Mouse (Mus musculus) c-Kit-positive CD71-negative TER-119-negative erythroid progenitor cells, embryonic 14.5 days (primary cell): Measurements from ENCODE around the gene Tnfsf13.
A peak's percentile ranks its signal among the peaks of the same experiment; 100 is the strongest.
"Not testable (repeated sequence)": the region's sequence is repeated elsewhere in the genome, so short reads cannot be mapped to it uniquely, and the experiment has no call there.

Experiments
- DNase-seq: peaks from one replicate; pipeline ENCODE4 v3.0.0-alpha.2; 2013; ENCODE audit warnings: low read depth

The Tnfsf13 gene

DNA sequence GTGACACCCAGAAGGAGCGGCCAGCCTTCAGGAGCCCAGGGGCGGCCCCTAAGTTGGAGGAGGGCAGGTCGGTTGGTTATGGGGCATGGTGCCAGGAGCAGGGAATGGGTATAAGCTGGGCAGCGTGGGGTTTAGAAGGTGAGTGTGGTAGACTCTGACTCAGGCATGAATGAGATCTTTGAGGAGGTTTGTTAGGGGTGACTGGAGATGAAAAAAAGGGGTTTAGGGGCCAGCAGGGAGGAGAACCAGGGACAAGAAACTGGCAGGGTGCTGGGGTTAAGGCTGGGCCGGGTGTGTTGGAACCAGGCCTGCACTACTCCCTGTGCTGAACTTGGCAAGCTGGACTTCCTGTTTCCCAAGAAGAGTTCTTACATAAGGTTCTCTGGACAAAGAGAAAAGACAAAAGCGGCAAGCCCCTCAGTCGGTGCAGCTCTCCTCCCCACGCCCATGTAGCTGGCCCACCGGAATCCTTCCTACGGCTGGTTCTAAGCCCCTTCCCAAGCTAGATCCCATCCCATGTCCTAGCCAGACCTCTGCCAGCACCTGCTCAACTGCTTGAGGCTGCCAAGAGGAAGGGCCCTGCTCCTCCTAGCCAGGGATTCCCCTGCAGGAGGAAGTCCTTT is at the start of gene Tnfsf13:
TSS of gene Tnfsf13 (minus strand) at position 259 of the 623 bp plus-strand sequence.
- no peak for DNase-seq

DNA sequence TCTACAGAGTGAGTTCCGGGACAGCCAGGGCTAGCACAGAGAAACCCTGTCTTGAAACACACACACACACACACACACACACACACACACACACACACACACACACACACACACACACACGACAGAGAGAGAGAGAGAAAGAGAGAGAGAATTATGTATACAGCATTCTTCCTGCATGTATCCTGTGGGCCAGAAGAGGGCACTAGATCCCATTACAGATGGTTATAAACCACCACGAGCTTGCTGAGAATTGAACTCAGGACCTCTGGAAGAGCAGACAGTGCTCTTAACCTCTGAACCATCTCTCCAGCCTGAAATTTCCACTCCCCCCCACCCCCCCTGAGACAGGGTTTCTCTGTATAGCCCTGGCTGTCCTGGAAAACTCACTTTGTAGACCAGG is 45.8 kb upstream of the Tnfsf13 start:
- DNase-seq, result not testable (repeated sequence)

DNA sequence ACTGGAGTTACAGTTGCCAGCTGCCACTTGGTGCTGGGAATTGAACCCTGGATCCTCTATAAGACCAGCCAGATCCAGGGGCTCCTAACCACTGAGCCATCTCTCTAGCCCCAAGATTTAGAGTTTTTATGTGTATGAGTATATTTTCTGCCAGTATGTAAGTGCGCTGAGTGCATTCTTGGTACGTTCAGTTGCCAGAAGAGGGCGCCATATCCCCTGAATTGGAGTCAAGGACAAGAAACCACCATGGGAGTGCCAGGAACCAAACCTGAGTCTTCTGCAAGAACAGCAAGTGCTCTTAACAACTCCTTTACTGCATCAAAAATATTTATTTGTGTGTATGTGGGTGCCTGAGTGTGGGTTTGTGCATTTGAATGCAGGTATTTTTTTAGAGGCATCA is 43.5 kb upstream of the Tnfsf13 start:
- DNase-seq, result peak; percentile 74

DNA sequence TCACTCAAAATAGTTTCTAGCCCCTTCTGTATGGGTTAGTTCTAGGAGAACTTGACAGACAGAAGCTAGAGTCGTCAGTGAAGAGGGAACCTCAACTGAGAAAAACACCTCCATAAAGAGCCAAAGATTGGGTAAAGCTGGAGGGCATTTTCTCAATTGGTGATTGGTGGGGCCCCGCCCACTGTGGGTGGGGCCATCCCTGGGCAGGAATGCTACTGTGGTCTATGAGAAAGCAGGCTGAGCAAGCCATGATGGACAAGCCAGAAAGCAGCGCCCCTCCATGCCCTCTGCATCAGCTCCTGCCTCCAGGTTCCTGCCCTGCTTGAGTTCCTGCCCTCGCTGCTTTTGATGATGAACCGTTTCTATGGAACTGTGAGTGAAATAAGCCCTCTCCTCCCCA is 40.4 kb upstream of the Tnfsf13 start:
- DNase-seq, result no peak

DNA sequence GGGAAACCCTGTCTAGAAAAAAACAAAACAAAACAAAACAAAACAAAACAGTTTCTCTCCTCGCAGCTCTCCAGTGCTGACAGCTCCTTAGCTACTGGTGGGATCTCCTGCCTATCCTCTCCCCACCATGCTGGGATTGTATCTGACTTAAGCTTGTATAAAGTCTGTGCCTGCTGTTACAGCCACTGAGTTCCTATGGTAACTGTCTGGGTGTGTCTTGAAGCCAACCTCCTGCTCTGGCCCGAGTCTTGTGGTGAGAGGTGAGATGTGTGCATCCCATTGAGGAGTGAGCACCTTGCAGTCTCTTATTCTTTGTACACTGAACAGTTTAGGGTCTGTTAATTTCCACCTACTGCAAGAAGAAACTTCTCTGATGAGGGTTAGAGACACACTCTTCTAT is 37.5 kb upstream of the Tnfsf13 start:
- DNase-seq, result no peak

DNA sequence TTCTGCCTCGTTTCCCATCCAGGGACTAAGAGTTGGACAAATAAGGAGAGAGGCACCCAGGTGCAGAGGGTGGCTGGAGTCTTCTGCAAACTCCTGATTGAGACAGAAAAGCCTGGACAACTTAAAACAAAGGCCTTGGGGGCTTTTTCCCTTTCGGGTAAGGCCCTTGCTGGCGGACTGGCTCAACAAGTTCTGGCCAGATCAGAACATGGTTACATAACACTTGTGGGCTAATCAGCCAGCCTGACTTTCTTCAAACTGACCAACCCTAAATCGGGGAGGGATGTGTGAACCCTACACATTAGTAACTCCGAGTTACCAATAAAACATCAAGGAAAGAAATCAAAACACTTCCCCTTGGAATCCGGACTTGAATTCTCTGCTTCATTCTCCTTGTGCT is 35.3 kb upstream of the Tnfsf13 start:
- no peak for DNase-seq

DNA sequence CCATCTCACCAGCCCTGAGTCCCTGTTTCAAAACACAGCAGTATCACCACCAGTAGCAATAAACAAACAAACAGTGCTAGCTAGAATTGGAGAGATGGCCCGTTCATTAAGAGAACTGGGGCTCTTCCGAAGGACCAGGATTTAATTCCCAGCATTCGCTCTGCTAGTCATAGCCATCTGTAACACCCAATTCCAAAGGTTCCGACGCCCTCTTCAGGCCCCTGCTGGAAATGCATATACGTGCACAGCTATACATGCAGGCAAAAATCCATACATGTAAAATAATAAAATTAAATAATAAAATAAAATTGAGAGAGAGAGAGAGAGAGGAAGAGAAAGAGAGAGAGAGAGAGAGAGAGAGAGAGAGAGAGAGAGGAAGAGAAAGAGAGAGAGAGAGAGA is 33.8 kb upstream of the Tnfsf13 start:
- DNase-seq, result no peak

DNA sequence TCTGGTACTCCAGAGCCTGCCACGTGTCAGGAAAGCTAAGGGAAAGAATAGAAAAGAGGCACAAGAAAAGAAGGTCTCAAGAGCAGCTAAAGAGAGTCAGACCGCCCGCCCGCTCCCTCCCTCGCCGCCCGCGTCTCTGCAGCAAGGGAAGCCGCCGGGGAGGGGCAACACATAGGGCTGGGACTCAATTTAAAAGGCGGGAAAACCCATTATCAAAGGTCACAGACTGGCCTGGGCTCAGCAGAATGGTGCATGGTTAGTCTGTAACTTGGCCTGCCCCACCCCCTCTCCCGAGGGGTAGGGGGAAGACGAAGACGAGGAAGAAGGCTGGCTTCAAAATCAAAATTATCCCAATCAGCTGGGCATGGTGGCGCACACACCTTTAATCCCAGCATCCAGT is 33.1 kb upstream of the Tnfsf13 start:
- DNase-seq, result no peak

DNA sequence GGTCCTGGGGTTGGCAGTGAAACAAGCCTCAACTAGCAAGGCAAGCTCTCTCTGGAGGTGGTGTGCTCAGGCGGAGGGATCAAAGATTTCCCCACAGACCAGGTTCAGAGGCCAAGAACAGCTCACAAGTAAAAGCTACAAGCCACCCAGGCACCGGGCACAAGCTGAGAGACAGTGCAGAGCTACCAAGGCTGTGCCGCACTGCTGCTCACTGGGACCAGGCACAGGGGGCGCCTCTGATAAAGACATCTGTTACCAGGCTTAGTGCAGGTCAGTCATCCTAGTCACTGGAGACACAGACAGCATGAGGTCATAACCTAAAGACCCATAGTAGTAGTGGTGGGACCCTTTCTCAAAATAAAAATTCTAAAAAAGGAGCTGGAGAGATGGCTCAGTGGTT is 31.4 kb upstream of the Tnfsf13 start:
- DNase-seq, result no peak

DNA sequence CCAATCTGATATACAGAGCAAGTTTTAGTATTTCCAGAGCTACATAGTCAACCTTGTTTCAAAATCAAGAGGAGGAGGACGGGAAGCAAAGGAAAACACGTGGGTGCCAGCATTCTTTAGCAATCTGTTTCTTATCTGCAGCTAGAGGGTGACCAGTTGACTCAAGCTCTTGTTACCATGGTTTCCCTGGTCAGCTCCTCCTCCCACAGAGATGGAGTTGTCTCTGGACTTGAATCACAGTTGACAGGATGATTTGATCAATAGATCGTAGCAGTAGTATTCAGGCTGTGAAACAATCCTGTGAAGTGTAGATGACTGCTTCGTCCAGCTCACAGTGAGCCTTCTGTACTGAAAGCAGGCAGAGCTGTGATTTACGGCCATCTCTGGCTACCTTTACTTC is 30.3 kb upstream of the Tnfsf13 start:
- DNase-seq, result no peak

DNA sequence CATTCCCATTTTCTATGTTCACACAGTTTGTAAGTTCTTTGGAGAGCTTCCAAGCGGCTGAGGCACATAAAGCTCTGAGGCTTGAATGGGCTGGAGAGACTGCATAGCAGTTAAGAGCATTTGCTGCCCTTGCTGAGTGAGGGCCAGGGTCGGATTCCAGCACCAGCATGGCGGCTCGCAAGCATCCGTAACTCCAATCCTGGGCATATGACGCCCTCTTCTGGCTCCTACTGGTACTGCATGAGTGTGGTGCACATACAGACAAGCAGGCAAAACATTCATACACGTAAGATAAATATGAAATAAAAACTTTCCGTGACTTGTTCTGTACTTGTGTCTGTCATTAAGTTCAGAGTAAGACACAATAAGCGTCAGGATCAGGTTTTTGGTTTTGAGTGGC is 29.9 kb upstream of the Tnfsf13 start:
- DNase-seq, result no peak

DNA sequence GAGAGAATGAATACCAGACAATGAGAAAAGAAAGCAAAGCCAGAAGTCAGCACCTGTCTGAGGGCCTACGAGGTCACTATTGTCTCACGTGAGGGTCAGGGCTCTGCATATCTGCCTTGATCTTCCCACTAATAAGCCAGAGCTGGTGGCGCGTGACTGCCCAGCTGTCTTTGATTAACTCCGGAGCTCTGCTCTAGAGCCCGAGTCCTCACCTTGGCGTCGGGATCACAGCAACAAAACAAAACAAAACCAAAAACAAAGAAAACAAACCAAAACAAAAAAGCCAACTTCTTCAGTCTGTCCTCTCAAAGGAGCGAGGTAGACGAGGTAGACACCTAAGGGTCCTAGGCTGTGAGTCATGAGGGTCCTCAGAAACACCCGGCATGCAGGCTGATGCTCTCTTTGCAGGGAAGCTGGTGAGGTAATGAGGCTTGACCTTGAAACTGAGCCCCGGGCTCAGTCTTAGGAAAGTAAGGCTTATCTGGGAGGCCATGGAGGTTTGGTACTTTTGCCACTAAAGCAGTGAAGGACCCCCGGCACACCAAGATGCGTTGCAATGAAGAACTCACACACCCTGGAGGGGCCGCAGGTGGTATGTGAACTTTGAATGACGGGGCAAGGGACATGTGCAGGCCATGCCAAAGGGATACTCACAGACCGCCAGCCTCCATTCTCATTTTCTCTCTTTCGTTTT is 29.2 kb upstream of the Tnfsf13 start:
- no peak for DNase-seq

DNA sequence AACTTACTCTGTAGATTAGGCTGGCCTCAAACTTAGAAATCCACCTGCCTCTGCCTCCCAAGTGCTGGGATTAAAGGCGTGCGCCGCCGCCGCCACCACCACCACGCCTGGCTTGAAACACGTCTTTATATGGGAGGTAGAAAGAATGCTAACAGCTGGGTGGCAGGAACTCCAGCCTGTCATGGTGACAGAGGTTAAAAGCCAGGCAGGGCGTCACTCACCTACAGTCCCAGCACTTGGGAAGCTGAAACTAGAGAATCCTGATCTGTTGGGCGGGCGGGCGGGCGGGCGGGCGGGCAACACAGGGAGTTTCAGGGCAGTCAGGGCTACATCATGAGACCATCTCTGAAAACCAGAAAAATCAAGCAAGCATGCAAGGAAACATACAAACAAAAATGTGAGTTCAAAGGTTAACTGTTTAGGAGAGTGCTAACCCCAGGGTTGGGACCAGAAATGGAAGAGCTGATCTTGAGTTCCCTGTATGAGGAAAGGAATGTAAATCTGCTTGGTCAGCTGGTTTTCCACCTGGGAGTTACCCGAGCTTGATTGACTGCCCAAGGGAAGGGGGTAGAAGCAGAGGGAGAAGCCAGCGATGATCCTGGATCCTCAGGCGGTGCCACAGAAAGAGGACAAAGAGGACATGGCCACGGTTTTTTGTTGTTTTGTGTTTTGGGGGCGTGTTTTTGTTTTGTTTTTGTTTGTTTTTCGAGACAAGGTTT is 27.5 kb upstream of the Tnfsf13 start:
- DNase-seq, result no peak

DNA sequence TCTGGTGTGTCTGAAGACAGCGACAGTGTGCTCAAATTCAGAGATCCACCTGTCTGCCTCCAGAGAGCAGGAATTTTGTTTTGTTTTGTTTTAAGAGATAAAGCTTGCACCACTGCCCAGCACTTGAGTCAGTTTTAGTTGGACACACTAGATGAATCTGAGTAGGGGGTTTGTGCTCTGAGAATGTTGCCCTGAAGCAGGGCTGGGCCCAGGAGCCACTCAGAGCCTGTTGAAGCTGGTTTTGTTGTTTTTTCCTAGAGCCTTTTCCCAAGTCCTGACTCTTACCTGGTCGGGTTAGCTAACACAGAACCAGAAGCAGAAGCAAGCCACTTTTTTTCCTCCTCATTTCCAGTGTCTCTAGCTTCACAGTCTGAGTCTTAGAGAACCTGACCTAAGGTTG is 25.5 kb upstream of the Tnfsf13 start:
- DNase-seq, result no peak

DNA sequence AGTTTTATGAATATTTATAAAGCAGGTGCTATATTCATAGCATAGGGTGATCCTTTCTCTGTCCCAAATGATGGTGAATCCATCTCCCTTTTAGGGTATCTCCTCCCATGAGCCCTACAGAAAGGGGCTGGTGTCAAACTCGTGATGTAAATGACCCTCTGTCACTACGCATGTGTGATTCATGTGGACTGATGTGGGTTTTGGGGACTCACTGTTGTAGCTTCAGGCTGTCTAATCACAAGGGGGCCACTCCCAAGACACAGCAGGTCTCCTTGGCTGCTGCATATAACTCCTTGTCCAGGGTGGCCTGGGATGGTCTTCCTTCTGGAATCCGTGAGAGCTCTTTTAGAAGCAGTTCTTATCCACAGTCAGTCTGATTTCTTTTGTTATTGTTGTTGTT is 24.9 kb upstream of the Tnfsf13 start:
- DNase-seq, result no peak

DNA sequence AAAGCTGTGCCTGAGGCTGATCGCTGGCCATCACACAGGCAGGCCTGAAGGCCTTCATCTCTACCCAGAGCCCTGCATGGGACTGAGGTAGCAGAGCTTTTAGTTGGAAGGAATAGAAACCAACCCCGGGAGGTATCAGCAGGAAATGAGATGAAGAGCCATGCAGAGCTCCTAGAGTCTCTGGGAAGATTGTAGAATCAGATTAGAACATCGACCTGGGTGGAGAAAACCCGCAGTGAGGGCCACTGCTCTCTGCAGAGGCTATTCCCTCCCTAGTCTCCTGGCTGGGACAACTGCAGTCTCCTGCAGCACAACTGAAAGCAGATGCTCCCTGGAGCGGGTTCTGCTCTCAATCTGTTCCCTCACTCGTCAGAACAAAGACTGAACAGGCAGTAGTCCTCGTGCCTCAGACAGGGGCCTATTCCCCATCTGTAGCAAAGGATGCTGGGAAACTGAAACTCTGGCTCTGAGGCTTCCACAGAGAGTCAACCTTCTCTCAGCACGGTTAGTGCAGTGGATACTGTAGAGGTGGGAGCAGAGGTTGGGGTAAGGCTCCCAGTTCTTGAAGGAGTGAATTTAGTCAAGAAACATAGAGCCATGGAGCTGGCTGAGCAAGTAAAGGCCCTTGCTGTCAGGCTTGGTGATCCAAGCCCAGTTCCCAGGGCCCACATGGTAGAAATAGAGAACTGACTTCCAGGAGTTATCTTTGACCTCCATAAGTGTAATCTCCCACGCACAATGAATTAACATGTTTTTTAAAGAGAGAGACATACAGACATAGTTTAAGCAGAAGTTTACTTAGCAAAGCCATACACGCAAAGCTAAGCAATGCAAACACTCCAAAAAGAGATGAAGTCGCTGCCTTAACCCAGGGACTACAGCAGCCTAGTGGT is 24.2 kb upstream of the Tnfsf13 start:
- DNase-seq, result no peak

DNA sequence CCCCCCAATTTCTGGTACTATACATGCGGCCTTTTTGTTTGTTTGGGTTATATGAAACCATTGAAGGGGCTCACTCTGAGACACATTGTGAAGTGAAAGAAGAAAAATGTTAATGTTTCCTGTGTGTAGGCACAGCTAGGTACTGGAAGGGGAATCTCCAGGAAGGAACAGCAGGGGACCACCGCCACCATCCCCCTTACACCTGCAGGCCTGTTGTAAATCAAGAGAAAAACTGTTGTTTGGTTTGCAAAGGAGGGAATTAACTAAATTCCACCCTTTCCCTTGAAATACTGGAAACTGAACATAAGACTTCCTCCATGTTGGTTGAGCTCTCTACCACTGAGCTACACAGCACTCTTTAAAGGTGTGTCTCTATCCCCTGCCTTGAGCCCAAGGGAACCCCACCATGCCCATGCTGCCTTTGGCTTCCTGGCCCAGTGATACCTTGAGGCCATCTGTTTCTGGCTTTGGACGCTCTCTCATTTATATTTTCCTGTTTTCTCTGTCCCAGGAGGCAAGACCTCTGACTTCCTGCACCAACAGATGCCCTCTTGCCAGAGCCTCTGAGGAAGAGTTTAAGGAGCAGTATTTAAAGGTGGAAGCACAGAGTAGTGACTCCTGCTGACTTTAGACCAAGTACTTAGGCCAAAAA is 23.2 kb upstream of the Tnfsf13 start:
- DNase-seq, result no peak

DNA sequence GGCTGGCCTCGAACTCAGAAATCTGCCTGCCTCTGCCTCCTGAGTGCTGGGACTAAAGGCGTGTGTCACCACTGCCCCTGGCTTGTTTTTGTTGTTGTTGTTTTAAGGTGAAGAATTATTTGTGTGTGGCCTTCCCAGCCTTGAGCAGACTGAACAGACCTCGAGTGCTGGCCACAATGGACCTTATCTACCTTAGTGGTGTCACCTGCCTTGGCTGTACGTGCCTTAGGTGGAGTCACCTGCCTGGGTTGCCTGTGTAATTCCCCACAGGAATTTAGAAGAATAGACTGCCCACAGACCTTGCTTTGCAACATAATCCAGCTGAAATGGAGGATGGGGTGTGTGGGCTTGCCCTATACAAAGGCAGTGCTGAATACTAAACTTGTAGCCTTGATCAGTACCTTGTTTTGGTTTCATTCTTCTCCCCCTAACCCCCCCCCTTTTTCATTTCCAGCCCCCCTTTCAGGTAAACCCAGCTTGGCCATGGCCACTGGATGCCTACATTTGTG is 22.3 kb upstream of the Tnfsf13 start:
- DNase-seq, result no peak

DNA sequence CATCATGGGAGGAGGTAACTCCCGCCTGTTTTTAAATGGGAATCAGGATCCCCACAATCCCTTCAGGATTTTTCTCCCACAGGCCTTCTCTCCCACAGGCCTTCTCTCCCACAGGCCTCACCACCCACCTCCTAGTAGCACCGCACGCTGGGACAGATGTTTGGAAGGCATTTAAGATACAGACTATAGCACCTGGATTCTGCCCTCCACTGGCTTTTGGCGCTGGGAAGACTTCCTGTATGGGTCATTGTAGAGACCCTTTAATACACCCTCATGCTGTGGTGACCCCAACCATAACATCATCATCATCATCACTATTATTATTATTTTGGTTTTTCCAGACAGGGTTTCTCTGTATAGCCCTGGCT is 21.9 kb upstream of the Tnfsf13 start:
- DNase-seq, result no peak

DNA sequence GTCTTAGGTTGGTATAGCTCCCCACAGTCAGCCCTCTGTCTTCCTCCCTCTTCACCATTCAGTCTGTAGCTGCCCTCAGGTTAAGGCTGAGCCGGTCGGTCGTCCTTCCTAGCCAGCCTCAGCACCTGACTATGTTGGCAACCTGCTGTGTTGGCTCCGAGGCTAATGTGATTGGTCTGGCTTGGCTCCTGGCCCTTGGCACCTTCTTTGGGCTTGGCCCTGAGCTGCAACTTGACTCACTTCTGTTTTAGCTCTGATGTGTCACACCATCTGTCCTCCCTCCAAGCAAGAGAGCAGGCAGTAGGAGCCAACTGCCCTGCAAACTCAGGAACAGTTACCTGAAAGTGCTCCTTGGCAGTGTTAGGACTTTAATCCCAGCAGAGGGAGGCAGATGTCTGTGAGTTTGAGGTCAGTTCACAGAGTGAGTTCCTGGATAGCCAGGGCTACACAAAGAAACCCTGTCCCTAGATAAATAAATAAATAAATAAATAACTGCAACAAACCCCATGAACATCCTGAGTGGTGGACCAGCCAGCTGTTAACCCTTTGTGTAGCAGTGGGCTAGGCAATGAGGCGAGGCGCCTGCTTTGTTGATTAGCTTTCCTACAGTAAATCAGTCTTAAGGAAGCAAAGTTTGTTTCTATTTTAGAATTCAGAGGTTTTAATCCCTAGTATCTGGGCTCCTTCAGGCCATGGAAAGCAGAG is 21.3 kb upstream of the Tnfsf13 start:
- no peak for DNase-seq

DNA sequence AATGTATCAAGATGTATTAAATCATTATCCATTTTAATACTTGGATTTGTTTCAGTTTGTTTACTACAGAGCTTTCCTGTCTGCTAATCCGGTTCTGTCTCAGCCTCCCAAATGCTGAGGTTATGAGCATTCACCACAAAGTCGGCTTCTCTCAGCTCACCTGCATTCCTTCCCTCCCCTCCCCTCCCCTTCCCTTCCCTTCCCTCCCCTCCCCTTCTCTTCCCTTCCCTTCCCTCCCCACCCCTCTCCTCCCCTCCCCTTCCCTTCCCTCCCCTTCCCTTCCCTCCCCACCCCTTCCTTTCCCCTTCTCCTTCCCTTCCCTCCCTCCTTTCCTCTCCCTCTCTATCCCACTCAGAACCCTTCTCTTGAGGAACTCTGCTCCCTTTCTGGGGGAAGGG is 19.0 kb upstream of the Tnfsf13 start:
- DNase-seq, result no peak
